Mouse (Mus musculus) kidney, adult 9 months (tissue): ENCODE measurements at regions not wholly inside any gene's neighbourhood (a gene's known extent, or its start where the extent isn't known, plus 50 kb on each side); places are given as distances from the start of the nearest gene placed in this dataset.
"Not testable (repeated sequence)": the region's sequence is repeated elsewhere in the genome, so short reads cannot be mapped to it uniquely, and the experiment has no call there.

Source experiments
- DNase-seq: peaks from one replicate; pipeline ENCODE4 v3.0.0; 2022

GRCm38 (mm10) chr15:14253602-14254301 is 1080.3 kb upstream of the Cdh6 start:
- DNase-seq: no peak

GRCm38 (mm10) chr15:14251773-14252172 is 1078.3 kb upstream of the Cdh6 start:
- DNase-seq: no peak

DNA sequence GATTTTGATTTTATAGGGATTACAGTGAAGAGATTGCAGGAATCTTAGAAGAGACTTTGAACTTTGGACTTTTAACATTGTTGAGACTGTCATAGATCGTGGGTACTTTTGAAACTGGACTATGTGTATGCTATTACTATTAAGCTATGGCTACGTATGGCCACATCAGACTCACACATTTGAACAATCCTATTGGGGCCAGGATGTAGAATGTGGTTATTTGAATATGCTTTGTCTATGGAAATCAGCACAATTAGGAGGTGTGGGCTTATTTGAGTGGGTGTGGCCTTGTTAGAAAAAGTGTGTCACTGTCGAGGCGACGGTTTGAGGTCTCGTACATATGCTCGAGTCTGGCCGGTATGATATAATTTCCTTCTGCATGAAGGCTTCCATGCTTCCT is 1041.8 kb upstream of the Cdh6 start:
- DNase-seq: no peak

GRCm38 (mm10) chr15:14214726-14215125 is 1041.3 kb upstream of the Cdh6 start:
- DNase-seq: no peak

GRCm38 (mm10) chr15:14177523-14177922 is 1004.0 kb upstream of the Cdh6 start:
- DNase-seq: no peak

- no peak for DNase-seq
Observed at GRCm38 (mm10) chr15:14137402-14137801, 963.9 kb upstream of the Cdh6 start.

DNA sequence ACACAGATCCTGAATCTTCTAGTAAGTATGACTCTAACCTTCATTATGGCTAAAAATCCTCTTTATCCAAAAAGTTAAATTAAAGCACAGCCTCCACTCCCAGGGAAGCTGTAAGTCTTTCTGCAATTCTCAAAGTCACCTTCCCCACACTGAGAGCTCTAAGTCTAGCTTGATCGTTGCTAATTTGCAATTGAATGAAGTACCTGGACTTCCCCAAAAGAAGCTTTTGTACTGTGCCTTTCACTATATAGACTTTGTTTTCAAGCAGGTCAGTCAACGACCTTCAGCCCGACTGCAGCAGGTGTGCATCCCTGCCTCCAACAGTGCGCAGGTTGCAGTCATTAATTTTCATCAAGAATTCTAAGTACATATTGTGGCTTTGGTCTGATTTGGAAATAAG is 950.4 kb upstream of the Cdh6 start:
- DNase-seq: no peak

DNA sequence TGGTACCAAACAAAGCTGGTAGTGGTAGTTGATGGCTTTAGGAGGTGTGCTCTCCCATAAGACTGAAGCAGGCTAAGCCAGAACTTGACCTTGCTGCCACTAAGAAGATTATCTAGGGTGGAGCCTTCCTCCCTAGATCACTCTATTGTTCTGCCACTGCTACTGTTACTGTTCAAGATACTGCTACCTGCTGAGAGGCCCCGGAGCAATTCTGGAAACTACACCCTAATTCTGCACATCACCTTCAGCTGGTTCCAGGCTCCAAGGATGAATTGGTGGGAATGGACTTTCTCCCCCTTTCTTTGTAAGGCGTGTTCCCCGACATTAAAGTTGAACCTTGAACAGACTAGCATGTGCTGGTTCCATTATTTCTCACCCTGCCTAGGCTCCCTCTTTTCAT is 944.8 kb upstream of the Cdh6 start:
- not testable (repeated sequence) for DNase-seq

GRCm38 (mm10) chr15:14101757-14102156 is 928.3 kb upstream of the Cdh6 start:
- DNase-seq: no peak

- DNase-seq: peak; percentile 3
Observed at GRCm38 (mm10) chr15:14051872-14052271, 878.4 kb upstream of the Cdh6 start.
